Mouse (Mus musculus): ENCODE results near the gene Xrcc4. TPM values are rescaled to one million over a fixed set of nuclear protein-coding genes. Genes with fewer than 3 reads are reported as not detected.

Xrcc4 gene
- polyA plus RNA-seq, 2 experiments: 6.2 to 10.3 TPM

DNA sequence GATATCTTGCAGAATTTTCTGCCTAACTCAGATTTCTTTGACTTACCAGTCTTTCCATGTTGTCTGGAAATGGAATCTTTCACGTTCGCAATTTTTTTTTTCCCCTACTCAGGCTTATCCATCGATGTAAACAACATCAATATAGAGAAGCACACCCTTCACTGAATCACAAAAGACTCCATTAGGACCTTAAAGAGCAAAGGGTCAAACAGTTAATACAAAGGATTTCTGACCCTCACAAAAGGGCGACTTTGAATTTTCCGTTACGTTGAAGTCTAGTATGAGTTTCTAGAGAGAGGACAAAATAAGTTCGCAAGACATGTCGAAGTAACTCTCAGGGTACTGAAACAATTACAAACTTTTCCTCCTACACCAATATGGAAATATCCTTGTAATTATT lies 346.2 kb downstream of the Xrcc4 start:
- no peak for TF ChIP-seq POLR2A (IDR thresholded peaks at IDR 0.05; ENCODE audit: borderline replicate concordance, extremely low read depth, insufficient read depth, insufficient read length)
- no peak overlapping the region; the same call in 1 of the 2 replicates for H3K9ac ChIP-seq (ENCODE audit: low read depth, low read length, severe bottlenecking)
- no peak overlapping the region for H3K27ac ChIP-seq (replicated peaks; ENCODE audit: low read depth, low read length)
- H3K9me3 ChIP-seq (ENCODE audit: control insufficient read depth, low read length): no peaks in the 10 kb centered on the region
- H3K4me1 ChIP-seq (ENCODE audit: control insufficient read depth, insufficient read depth, low read length): peaks cover 9% of the 10 kb centered on the region
- no peaks in the 10 kb centered on the region for H3K27me3 ChIP-seq (ENCODE audit: control insufficient read depth, insufficient read depth, low read length)
- DNase-seq (ENCODE audit: low spot score) (no peak), ATAC-seq (ENCODE audit: low FRiP score, low read depth) (no peak)
- H3K4me3 ChIP-seq (replicated peaks; ENCODE audit: low read length): peak overlapping the region; percentile 67
- H3K36me3 ChIP-seq (ENCODE audit: control insufficient read depth, insufficient read depth, low read length): no peaks in the 10 kb centered on the region
- WGBS: 18% methylated on average over 8 of the region's 8 CpGs
- peak overlapping the region; percentile 84 for H3K4me2 ChIP-seq (replicated peaks; ENCODE audit: low read depth, low read length, severe bottlenecking)

DNA sequence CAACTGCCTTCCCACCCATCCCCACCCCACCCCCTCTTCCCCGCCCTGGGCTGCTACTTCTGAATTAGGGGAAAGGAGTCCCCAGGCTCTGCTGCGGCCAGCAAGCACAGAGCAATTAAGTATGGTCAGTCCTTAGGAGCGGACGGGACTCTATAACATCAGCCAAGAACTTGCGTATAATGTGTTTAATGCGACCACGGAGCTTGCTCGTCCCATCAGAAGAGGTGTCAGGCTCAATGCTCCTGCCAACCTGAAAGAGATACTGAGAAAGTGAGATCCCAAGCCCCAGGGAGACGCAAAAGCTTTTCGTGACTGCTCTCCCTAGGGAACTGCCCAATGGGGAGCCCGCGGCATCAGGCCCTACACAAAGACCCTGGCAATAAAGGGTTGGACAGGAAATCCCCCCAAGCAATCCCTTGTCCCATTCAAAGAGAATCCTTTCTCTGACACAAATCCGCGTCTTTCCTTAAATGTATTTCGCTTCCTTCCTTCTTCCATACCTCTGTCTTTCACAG lies 346.7 kb downstream of the Xrcc4 start:
- DNase-seq (ENCODE audit: low spot score): no peak
- Histone ChIP-seq H3K27ac (replicated peaks; ENCODE audit: low read depth, low read length) (peak overlapping the region; percentile 81), H3K36me3 (ENCODE audit: control insufficient read depth, insufficient read depth, low read length) (no peaks in the 10 kb centered on the region), H3K4me2 (replicated peaks; ENCODE audit: low read depth, low read length, severe bottlenecking) (peak overlapping the region; percentile 84), H3K4me1 (ENCODE audit: control insufficient read depth, insufficient read depth, low read length) (peaks cover 9% of the 10 kb centered on the region), H3K9ac (ENCODE audit: low read depth, low read length, severe bottlenecking) (peak overlapping the region; percentile 70), H3K9me3 (ENCODE audit: control insufficient read depth, low read length) (no peaks in the 10 kb centered on the region), H3K27me3 (ENCODE audit: control insufficient read depth, insufficient read depth, low read length) (no peaks in the 10 kb centered on the region), H3K4me3 (replicated peaks; ENCODE audit: low read length) (peak overlapping the region; percentile 67)
- TF ChIP-seq POLR2A (IDR thresholded peaks at IDR 0.05; ENCODE audit: borderline replicate concordance, extremely low read depth, insufficient read depth, insufficient read length): no peak
- ATAC-seq (ENCODE audit: low FRiP score, low read depth): no peak
- WGBS: 3% methylated on average over 15 of the region's 15 CpGs

DNA sequence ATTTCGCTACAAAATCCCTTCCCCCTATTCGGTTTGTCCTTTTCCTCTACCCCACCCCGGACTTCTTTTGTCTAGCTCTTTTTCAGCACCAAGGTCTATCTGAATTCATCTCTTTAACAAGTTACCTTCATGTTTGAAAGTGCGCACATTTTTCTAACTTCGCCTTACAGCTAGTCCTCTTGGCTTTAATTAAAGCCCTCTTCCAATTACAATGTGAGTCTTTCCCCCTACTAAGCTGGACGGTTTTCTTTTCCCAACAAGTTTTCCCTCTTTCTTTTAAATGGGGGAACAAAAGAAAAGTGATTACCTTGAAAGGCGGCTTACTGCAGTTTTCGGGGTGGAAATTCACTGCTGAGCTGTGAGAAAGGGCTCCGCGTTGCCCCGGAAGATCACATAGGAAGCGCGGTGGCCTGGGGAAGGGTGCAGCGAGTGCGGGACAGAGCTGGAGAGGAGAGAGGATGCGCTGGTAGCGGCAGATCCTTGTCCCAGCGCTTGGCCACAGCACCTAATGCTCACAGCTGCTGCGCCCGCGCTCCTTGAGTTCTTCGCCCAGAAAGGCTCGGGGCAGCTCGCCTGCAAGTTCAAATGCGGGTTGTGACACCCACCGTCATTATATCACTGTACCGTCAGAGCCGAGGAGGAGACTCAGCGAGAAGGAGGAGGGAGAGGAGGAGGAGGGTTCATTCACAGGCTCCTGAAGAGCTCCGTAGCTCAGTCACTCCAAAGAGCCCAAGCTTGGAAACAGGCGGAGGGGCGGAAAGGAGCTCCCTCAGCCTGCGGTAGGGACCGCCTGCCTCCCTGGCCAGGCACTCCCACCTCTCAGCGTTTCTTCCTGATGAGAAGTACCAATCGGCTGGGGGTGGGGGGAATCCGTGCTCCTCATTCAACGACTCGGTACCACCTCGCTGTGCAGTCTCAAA lies 347.4 kb downstream of the Xrcc4 start, which contains the start of gene Vcan:
Gene Vcan (minus strand): TSS at position 744 of the 920 bp plus-strand sequence.
- no peaks in the 10 kb centered on the region for H3K36me3 ChIP-seq (ENCODE audit: control insufficient read depth, insufficient read depth, low read length)
- 0 out of 2 replicates have a peak, but pooled peaks have one; percentile 48 for TF ChIP-seq POLR2A (IDR thresholded peaks at IDR 0.05; ENCODE audit: borderline replicate concordance, extremely low read depth, insufficient read depth, insufficient read length)
- H3K27ac ChIP-seq (replicated peaks; ENCODE audit: low read depth, low read length): peak within 1 kb of the TSS; percentile 81
- no peaks in the 10 kb centered on the region for H3K9me3 ChIP-seq (ENCODE audit: control insufficient read depth, low read length)
- peak within 1 kb of the TSS; percentile 67 for H3K4me3 ChIP-seq (replicated peaks; ENCODE audit: low read length)
- H3K27me3 ChIP-seq (ENCODE audit: control insufficient read depth, insufficient read depth, low read length): no peaks in the 10 kb centered on the region
- peak within 1 kb of the TSS; percentile 70 for H3K9ac ChIP-seq (ENCODE audit: low read depth, low read length, severe bottlenecking)
- under 1% methylated on average over 40 of the region's 40 CpGs for WGBS
- H3K4me1 ChIP-seq (ENCODE audit: control insufficient read depth, insufficient read depth, low read length): peaks cover 11% of the 10 kb centered on the region
- peak within 1 kb of the TSS; percentile 84 for H3K4me2 ChIP-seq (replicated peaks; ENCODE audit: low read depth, low read length, severe bottlenecking)
- DNase-seq (ENCODE audit: low spot score): peak; percentile 76
- ATAC-seq (ENCODE audit: low FRiP score, low read depth): peak; percentile 56

DNA sequence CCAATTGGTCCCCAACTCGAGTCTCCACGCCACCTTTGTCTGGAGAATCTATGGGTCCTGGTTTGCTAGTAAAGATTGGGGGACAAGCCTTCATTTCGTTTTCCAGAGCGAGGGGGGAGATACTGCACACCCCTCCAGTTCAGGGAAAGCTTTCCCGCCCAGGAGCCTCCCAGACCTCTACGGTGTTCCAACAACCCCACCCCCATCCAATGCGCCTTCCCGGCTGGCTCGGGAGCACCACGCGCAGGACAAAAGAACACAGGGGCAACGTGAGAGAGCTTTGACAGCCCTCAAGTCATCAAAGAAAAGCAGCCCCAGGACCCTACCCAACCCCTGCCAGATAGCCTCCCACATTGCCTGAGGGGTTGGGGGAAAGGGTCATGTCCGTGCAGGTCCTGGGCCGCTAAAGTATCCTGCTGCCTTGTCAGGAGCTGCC lies 348.3 kb downstream of the Xrcc4 start:
- H3K9me3 ChIP-seq (ENCODE audit: control insufficient read depth, low read length): no peaks in the 10 kb centered on the region
- peak overlapping the region; percentile 84 for H3K4me2 ChIP-seq (replicated peaks; ENCODE audit: low read depth, low read length, severe bottlenecking)
- no peaks in the 10 kb centered on the region for H3K36me3 ChIP-seq (ENCODE audit: control insufficient read depth, insufficient read depth, low read length)
- ATAC-seq (ENCODE audit: low FRiP score, low read depth) (peak; percentile 41; the same call in 1 of the 2 replicates), DNase-seq (ENCODE audit: low spot score) (peak; percentile 63)
- no peaks in the 10 kb centered on the region for H3K27me3 ChIP-seq (ENCODE audit: control insufficient read depth, insufficient read depth, low read length)
- 0% methylated on average over 14 of the region's 14 CpGs for WGBS
- H3K4me1 ChIP-seq (ENCODE audit: control insufficient read depth, insufficient read depth, low read length): peaks cover 12% of the 10 kb centered on the region
- no peak for TF ChIP-seq POLR2A (IDR thresholded peaks at IDR 0.05; ENCODE audit: borderline replicate concordance, extremely low read depth, insufficient read depth, insufficient read length)
- H3K9ac ChIP-seq (ENCODE audit: low read depth, low read length, severe bottlenecking): peak overlapping the region; percentile 70
- peak overlapping the region; percentile 67 for H3K4me3 ChIP-seq (replicated peaks; ENCODE audit: low read length)
- peak overlapping the region; percentile 81 for H3K27ac ChIP-seq (replicated peaks; ENCODE audit: low read depth, low read length)
